Mouse (Mus musculus) forebrain, embryonic 15.5 days (tissue): ENCODE measurements around the gene Zbtb2. TPM values are rescaled to one million over a fixed set of nuclear protein-coding genes. Genes with fewer than 3 reads are reported as not detected.

Experiments
- ATAC-seq: fragments of 200-750 bp; cut with Nextera tagmentation; replicated peaks from 2 replicates; pipeline ENCODE4 v1.8.0; 2017; ENCODE audit warnings: mild to moderate bottlenecking, moderate TSS enrichment, moderate library complexity
- H3K27ac ChIP-seq: fragments of 300-500 bp; sonication (generic); replicated peaks from 2 replicates; pipeline ENCODE4 v1.5.1; 2015; ENCODE audit warnings: mild to moderate bottlenecking, inconsistent platforms
- H3K27me3 ChIP-seq: fragments of 300-500 bp; sonication (generic); 2 replicates; pipeline ENCODE4 v1.6.1; 2015; ENCODE audit warnings: inconsistent platforms
- H3K36me3 ChIP-seq: fragments of 300-500 bp; sonication (generic); 2 replicates; pipeline ENCODE4 v1.6.1; 2015; ENCODE audit warnings: mild to moderate bottlenecking, inconsistent platforms
- H3K4me1 ChIP-seq: fragments of 300-500 bp; sonication (generic); 2 replicates; pipeline ENCODE4 v1.6.1; 2015; ENCODE audit warnings: inconsistent platforms
- H3K4me2 ChIP-seq: fragments of 300-500 bp; sonication (generic); replicated peaks from 2 replicates; pipeline ENCODE4 v1.6.1; 2015; ENCODE audit warnings: mild to moderate bottlenecking, inconsistent platforms
- H3K4me3 ChIP-seq: fragments of 300-500 bp; sonication (generic); 2 replicates; pipeline ENCODE4 v1.5.1; 2015; ENCODE audit warnings: mild to moderate bottlenecking, inconsistent platforms
- H3K9ac ChIP-seq: fragments of 300-500 bp; sonication (generic); replicated peaks from 2 replicates; pipeline ENCODE4 v1.6.1; 2015; ENCODE audit warnings: mild to moderate bottlenecking, inconsistent platforms
- H3K9me3 ChIP-seq: fragments of 300-500 bp; sonication (generic); 2 replicates; pipeline ENCODE4 v1.6.1; 2016; ENCODE audit warnings: inconsistent platforms
- whole genome bisulfite sequencing: fragments of 180-500 bp; shearing (Covaris S2); methylation state at CpG from one replicate; pipeline ENCODE4 v1.1.7; 2015; ENCODE audit warnings: mixed read lengths; 5-methylcytosine and 5-hydroxymethylcytosine counted together
- polyA plus RNA-seq: library from polyadenylated mRNA; unstranded; fragments of >200 nt; fragmentation: Nextera tagmentation; extraction: Ambion mirVana; gene quantifications from 2 replicates; pipeline ENCODE4 v1.2.1, GENCODE M21; 2015

Zbtb2 gene
- polyA plus RNA-seq, 1 experiment from 2014 or later: 18.4 TPM

- WGBS: 87% methylated on average over 8 of the region's 8 CpGs
- H3K4me1 ChIP-seq: no peaks in the 10 kb centered on the region
- no peaks in the 10 kb centered on the region for H3K27me3 ChIP-seq
- H3K36me3 ChIP-seq: no peaks in the 10 kb centered on the region
- H3K27ac ChIP-seq: no peak overlapping the region
- H3K9ac ChIP-seq: no peak overlapping the region
- no peak overlapping the region for H3K4me2 ChIP-seq
- ATAC-seq: no peak
- H3K9me3 ChIP-seq: no peaks in the 10 kb centered on the region
- no peak overlapping the region for H3K4me3 ChIP-seq
Measured at GRCm38 (mm10) chr10:4323885-4324284, 64.0 kb downstream of the Zbtb2 start.

Other genes starting within 250 kb of the Zbtb2 start
- gene Akap12, start 121.7 kb downstream of the Zbtb2 start, polyA plus RNA-seq: 20.6 and 21.0 TPM in 2 replicates
- 51.7 and 59.2 TPM in 2 replicates for gene Rmnd1, start 44.3 kb upstream of the Zbtb2 start, polyA plus RNA-seq
- gene Armt1, start 44.4 kb upstream of the Zbtb2 start, polyA plus RNA-seq: 14.3 and 15.0 TPM in 2 replicates
- gene Ccdc170, start 94.4 kb upstream of the Zbtb2 start, polyA plus RNA-seq: 0.24 and 0.32 TPM in 2 replicates
- 0.15 and 0.25 TPM in 2 replicates for gene Esr1, start 223.5 kb upstream of the Zbtb2 start, polyA plus RNA-seq